Mouse (Mus musculus): ENCODE results near the gene Nphs1.

DNA sequence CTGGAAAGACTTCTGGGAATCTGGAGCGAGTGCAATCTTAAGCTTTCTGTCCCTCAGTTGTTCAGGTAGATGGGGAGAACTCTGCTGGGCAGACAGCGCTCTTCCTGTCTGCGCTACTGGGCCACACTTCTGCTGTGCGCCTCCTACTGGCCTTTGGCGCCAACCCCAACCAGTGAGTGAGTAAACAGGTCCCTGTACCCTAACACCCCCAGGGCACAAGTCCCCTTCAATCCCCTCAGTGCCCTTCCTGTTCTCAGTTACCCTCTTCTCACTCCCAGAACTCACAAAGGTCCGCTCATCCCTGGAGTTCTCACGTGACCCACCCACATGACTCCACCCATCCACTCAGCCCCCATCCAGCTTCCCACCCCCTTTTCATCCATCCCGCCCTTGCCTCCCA lies 60.2 kb downstream of the Nphs1 start:
- TF ChIP-seq CTCF (IDR thresholded peaks at IDR 0.05; ENCODE audit: low read depth, low read length): peak; percentile 58
- peak; percentile 75 for TF ChIP-seq EP300 (IDR thresholded peaks at IDR 0.05; ENCODE audit: insufficient read depth, low read depth, low read length)
- TF ChIP-seq POLR2A (IDR thresholded peaks at IDR 0.05; ENCODE audit: insufficient read depth, low read length): no peak

All from ES-Bruce4 (cell line).